Mouse (Mus musculus) neural tube, embryonic 15.5 days (tissue): Measurements from ENCODE around the gene Zfp969. TPM values are rescaled to one million over a fixed set of nuclear protein-coding genes. Genes with fewer than 3 reads are reported as not detected.
"Not testable (repeated sequence)": the region's sequence is repeated elsewhere in the genome, so short reads cannot be mapped to it uniquely, and the experiment has no call there.

Experiments
- ATAC-seq: fragments of 200-750 bp; cut with Nextera tagmentation; 2 replicates; pipeline ENCODE4 v1.8.0; 2017; ENCODE audit warnings: mild to moderate bottlenecking, moderate TSS enrichment, moderate library complexity; ENCODE audit not compliant: low FRiP score
- H3K27ac ChIP-seq: fragments of 300-500 bp; sonication (generic); replicated peaks from 2 replicates; pipeline ENCODE4 v1.5.1; 2015; ENCODE audit warnings: mild to moderate bottlenecking, inconsistent platforms
- H3K27me3 ChIP-seq: fragments of 300-500 bp; sonication (generic); replicated peaks from 2 replicates; pipeline ENCODE4 v1.6.1; 2015; ENCODE audit warnings: inconsistent platforms
- H3K36me3 ChIP-seq: fragments of 300-500 bp; sonication (generic); 2 replicates; pipeline ENCODE4 v1.6.1; 2015; ENCODE audit warnings: inconsistent platforms
- H3K4me1 ChIP-seq: fragments of 300-500 bp; sonication (generic); 2 replicates; pipeline ENCODE4 v1.6.1; 2015; ENCODE audit warnings: inconsistent platforms
- H3K4me2 ChIP-seq: fragments of 300-500 bp; sonication (generic); 2 replicates; pipeline ENCODE4 v1.6.1; 2015; ENCODE audit warnings: inconsistent platforms, mild to moderate bottlenecking, moderate library complexity
- H3K4me3 ChIP-seq: fragments of 300-500 bp; sonication (generic); replicated peaks from 2 replicates; pipeline ENCODE4 v1.5.1; 2015; ENCODE audit warnings: mild to moderate bottlenecking, inconsistent platforms
- H3K9ac ChIP-seq: fragments of 300-500 bp; sonication (generic); replicated peaks from 2 replicates; pipeline ENCODE4 v1.6.1; 2015; ENCODE audit warnings: mild to moderate bottlenecking, inconsistent platforms
- H3K9me3 ChIP-seq: fragments of 300-500 bp; sonication (generic); replicated peaks from 2 replicates; pipeline ENCODE4 v1.6.1; 2016; ENCODE audit warnings: inconsistent platforms
- WGBS: fragments of 180-500 bp; shearing (Covaris S2); methylation state at CpG from one replicate; pipeline ENCODE4 v1.1.7; 2015; ENCODE audit warnings: mixed read lengths; 5-methylcytosine and 5-hydroxymethylcytosine counted together
- polyA plus RNA-seq: library from polyadenylated mRNA; unstranded; fragments of >200 nt; fragmentation: Nextera tagmentation; extraction: Ambion mirVana; gene quantifications from 2 replicates; pipeline ENCODE4 v1.2.1, GENCODE M21; 2015

The Zfp969 gene
- polyA plus RNA-seq: 9.8 and 13.8 TPM in 2 replicates

DNA sequence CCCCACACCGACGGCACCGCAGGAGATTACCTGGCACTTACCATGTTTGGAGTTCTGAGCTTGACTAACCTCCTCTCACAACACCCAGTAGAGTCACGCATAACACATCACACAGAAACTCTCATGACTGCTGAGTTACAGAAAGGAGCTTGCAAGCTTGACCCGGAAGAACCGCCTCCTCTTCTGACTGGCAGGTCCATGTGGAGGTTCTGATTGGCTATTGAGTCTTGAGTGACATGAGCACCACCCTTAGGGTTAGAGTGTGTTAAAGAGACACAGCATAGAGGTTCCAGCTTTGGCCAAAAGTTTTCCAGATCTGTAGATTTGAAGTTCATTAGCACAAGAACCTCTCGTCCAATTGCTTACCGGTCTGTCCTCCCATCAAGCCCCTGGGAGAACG lies at the start of gene Zfp969:
Gene Zfp969, minus strand, starts transcription at position 101 of the 400 bp plus-strand sequence.
- H3K9ac ChIP-seq, H3K4me3 ChIP-seq, H3K4me1 ChIP-seq, ATAC-seq, H3K4me2 ChIP-seq, H3K9me3 ChIP-seq, H3K27me3 ChIP-seq, H3K36me3 ChIP-seq, H3K27ac ChIP-seq: not testable (repeated sequence)
- no CpG with 5 or more reads among the region's 9 CpGs for WGBS

GRCm38 (mm10) chr2:175741237-175741636 lies 37.8 kb upstream of the Zfp969 start, which contains the start of gene Gm2007:
TSS of gene Gm2007 (plus strand) at chr2:175741537.
- ATAC-seq, H3K4me1 ChIP-seq, H3K4me2 ChIP-seq, H3K9me3 ChIP-seq, H3K9ac ChIP-seq, H3K4me3 ChIP-seq, H3K36me3 ChIP-seq, H3K27ac ChIP-seq, H3K27me3 ChIP-seq: not testable (repeated sequence)
- WGBS: no CpG with 5 or more reads among the region's 2 CpGs

DNA sequence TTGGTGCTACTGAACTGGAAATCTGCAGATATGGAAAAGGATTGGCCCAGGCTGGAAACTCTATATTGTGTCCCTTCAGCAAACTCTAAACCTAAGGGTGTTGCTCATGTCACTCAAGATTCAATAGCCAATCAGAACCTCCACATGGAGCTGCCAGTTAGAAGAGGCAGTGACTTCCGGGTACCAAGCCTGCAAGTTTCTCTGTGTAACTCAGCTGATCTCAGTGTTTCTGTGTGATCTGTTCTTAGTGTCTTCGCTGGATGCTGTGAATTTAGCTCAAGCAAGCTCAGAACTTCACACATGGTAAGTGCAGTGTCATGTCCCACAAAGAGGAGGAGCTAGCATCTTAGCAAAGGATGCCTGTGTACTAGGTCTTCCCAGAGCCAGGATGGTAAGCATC lies 59.8 kb downstream of the Zfp969 start, which contains the start of gene Gm11007:
Gene Gm11007, plus strand, starts transcription at position 301 of the 400 bp plus-strand sequence.
- not testable (repeated sequence) for H3K36me3 ChIP-seq, H3K4me3 ChIP-seq, H3K4me2 ChIP-seq, H3K4me1 ChIP-seq, ATAC-seq, H3K9ac ChIP-seq, H3K9me3 ChIP-seq, H3K27ac ChIP-seq, H3K27me3 ChIP-seq
- no CpG with 5 or more reads among the region's 2 CpGs for WGBS

Other genes with a start within 250 kb of the Zfp969 start
- gene Zfp965, start 233.7 kb downstream of the Zfp969 start, polyA plus RNA-seq: 9.0 TPM in 1 of 2 replicates, not detected in the other
- not detected in 2 replicates for gene Gm11007, start 59.7 kb downstream of the Zfp969 start, polyA plus RNA-seq
- gene Gm2007, start 37.9 kb upstream of the Zfp969 start, polyA plus RNA-seq: not detected in 2 replicates
- 0.32 and 3.7 TPM in 2 replicates for gene Gm14288, start 97.4 kb upstream of the Zfp969 start, polyA plus RNA-seq
- gene Gm6710, start 165.6 kb upstream of the Zfp969 start, polyA plus RNA-seq: 30.1 and 33.8 TPM in 2 replicates
- 1.4 and 1.5 TPM in 2 replicates for gene Zfp966, start 227.5 kb upstream of the Zfp969 start, polyA plus RNA-seq